Mouse (Mus musculus) liver, postnatal 0 days (tissue): ENCODE measurements around the gene Cacna2d2.

Experiments used
- CTCF ChIP-seq: sonication (generic); IDR thresholded peaks from 2 replicates; pipeline ENCODE4 v1.5.1; 2016; ENCODE audit warnings: antibody characterized with exemption, low read depth
- EP300 ChIP-seq: IDR thresholded peaks from 2 replicates; pipeline ENCODE4 v1.6.1; 2016; ENCODE audit warnings: antibody characterized with exemption, low read depth, mild to moderate bottlenecking

DNA sequence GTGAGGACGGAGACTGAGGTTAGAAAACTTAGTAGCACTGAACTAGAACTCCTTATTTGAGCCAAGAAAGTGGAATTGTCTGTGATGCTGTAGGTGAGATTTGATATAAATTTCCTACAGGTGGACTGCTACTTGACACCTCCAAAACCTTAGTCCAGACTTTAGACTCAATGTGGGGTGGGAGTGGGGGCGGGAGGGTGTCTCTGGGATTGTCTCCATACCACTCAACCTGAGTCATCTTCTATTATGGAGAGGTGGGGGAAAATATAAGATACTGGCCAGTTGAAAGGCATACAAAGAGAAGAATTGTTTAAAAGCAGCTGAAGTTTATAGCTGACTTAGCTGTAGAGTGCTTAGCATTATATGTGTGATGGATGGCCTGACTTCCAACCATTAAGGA is 156.3 kb downstream of the Cacna2d2 start:
- TF ChIP-seq CTCF (no peak), EP300 (no peak)
